Mouse (Mus musculus): ENCODE data around the gene Epo. TPM values are rescaled to one million over a fixed set of nuclear protein-coding genes. Genes with fewer than 3 reads are reported as not detected.

Epo gene
- not detected for polyA plus RNA-seq (2014; fragmentation: Illumina TruSeq; extraction: RNeasy Lipid Tissue Mini Kit (QIAGEN cat#74804); ENCODE audit: low read depth, low replicate concordance)

GRCm38 (mm10) chr5:137533117-137533827, at the start of gene Epo, which contains the start of gene Gnb2:
Gene Epo, minus strand, starts transcription at chr5:137533242.
Gene Gnb2, minus strand, starts transcription at chr5:137533510.

GRCm38 (mm10) chr5:137569665-137570064, 36.6 kb upstream of the Epo start, which contains the start of gene Tfr2:
Gene Tfr2, plus strand, starts transcription at chr5:137569840.

DNA sequence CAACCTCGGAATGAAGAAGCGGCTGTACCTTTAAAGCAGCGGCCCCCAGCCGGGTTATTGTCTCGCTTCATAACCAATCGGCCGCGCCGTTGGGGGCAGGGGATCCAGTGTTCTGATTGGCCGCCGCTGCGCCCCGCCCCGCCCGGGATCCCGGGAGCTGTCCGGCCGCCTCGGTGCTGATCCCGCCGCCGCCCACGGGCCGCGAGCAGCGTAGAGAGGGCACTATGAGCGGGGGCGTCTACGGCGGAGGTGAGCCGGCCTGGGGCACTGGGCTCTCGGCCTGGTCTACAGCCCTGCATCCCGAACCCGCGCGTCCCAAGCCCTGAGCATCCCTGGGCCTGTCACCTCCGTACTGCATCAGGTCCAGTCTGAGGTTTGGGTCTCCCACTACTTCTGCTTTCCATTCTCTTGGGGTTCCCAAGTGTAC, 20.4 kb upstream of the Epo start, which contains the start of gene Actl6b:
Gene Actl6b (plus strand): TSS at position 107 of the 427 bp plus-strand sequence.

GRCm38 (mm10) chr5:137518436-137518835, 14.6 kb downstream of the Epo start, which contains the start of gene Gigyf1:
Gene Gigyf1, plus strand, starts transcription at chr5:137518548.

GRCm38 (mm10) chr5:137501709-137502666, 31.1 kb downstream of the Epo start, which contains the start of gene Pop7:
Gene Pop7, minus strand, starts transcription at chr5:137502518.

GRCm38 (mm10) chr5:137476964-137477363, 56.1 kb downstream of the Epo start, which contains the start of gene Zan:
Gene Zan, minus strand, starts transcription at chr5:137477064.

Other genes starting within 250 kb of the Epo start
- gene Ache, start 245.7 kb downstream of the Epo start, polyA plus RNA-seq (2014; fragmentation: Illumina TruSeq; extraction: RNeasy Lipid Tissue Mini Kit (QIAGEN cat#74804); ENCODE audit: low read depth, low replicate concordance), result 0.17 TPM
- gene Ufsp1, start 238.6 kb downstream of the Epo start, polyA plus RNA-seq (2014; fragmentation: Illumina TruSeq; extraction: RNeasy Lipid Tissue Mini Kit (QIAGEN cat#74804); ENCODE audit: low read depth, low replicate concordance), result 5.9 TPM
- gene Srrt, start 225.6 kb downstream of the Epo start, polyA plus RNA-seq (2014; fragmentation: Illumina TruSeq; extraction: RNeasy Lipid Tissue Mini Kit (QIAGEN cat#74804); ENCODE audit: low read depth, low replicate concordance), result 25.4 TPM
- gene Trip6, start 218.8 kb downstream of the Epo start, polyA plus RNA-seq (2014; fragmentation: Illumina TruSeq; extraction: RNeasy Lipid Tissue Mini Kit (QIAGEN cat#74804); ENCODE audit: low read depth, low replicate concordance), result not detected
- gene Slc12a9, start 199.6 kb downstream of the Epo start, polyA plus RNA-seq (2014; fragmentation: Illumina TruSeq; extraction: RNeasy Lipid Tissue Mini Kit (QIAGEN cat#74804); ENCODE audit: low read depth, low replicate concordance), result not detected
- gene Ephb4, start 183.1 kb downstream of the Epo start, polyA plus RNA-seq (2014; fragmentation: Illumina TruSeq; extraction: RNeasy Lipid Tissue Mini Kit (QIAGEN cat#74804); ENCODE audit: low read depth, low replicate concordance), result 7.2 TPM
- gene Zan, start 56.2 kb downstream of the Epo start, polyA plus RNA-seq (2014; fragmentation: Illumina TruSeq; extraction: RNeasy Lipid Tissue Mini Kit (QIAGEN cat#74804); ENCODE audit: low read depth, low replicate concordance), result not detected
- gene Pop7, start 30.7 kb downstream of the Epo start, polyA plus RNA-seq (2014; fragmentation: Illumina TruSeq; extraction: RNeasy Lipid Tissue Mini Kit (QIAGEN cat#74804); ENCODE audit: low read depth, low replicate concordance), result not detected
- gene Gigyf1, start 14.7 kb downstream of the Epo start, polyA plus RNA-seq (2014; fragmentation: Illumina TruSeq; extraction: RNeasy Lipid Tissue Mini Kit (QIAGEN cat#74804); ENCODE audit: low read depth, low replicate concordance), result 2.2 TPM
- 1.2 TPM for gene Gnb2, start 268 bp upstream of the Epo start, polyA plus RNA-seq (2014; fragmentation: Illumina TruSeq; extraction: RNeasy Lipid Tissue Mini Kit (QIAGEN cat#74804); ENCODE audit: low read depth, low replicate concordance)
- gene Actl6b, start 20.3 kb upstream of the Epo start, polyA plus RNA-seq (2014; fragmentation: Illumina TruSeq; extraction: RNeasy Lipid Tissue Mini Kit (QIAGEN cat#74804); ENCODE audit: low read depth, low replicate concordance), result not detected
- gene Tfr2, start 36.6 kb upstream of the Epo start, polyA plus RNA-seq (2014; fragmentation: Illumina TruSeq; extraction: RNeasy Lipid Tissue Mini Kit (QIAGEN cat#74804); ENCODE audit: low read depth, low replicate concordance), result not detected
- gene Mospd3, start 67.8 kb upstream of the Epo start, polyA plus RNA-seq (2014; fragmentation: Illumina TruSeq; extraction: RNeasy Lipid Tissue Mini Kit (QIAGEN cat#74804); ENCODE audit: low read depth, low replicate concordance), result not detected
- gene Pcolce, start 80.5 kb upstream of the Epo start, polyA plus RNA-seq (2014; fragmentation: Illumina TruSeq; extraction: RNeasy Lipid Tissue Mini Kit (QIAGEN cat#74804); ENCODE audit: low read depth, low replicate concordance), result 63.9 TPM
- not detected for gene Fbxo24, start 95.8 kb upstream of the Epo start, polyA plus RNA-seq (2014; fragmentation: Illumina TruSeq; extraction: RNeasy Lipid Tissue Mini Kit (QIAGEN cat#74804); ENCODE audit: low read depth, low replicate concordance)
- 0.99 TPM for gene Lrch4, start 95.9 kb upstream of the Epo start, polyA plus RNA-seq (2014; fragmentation: Illumina TruSeq; extraction: RNeasy Lipid Tissue Mini Kit (QIAGEN cat#74804); ENCODE audit: low read depth, low replicate concordance)
- not detected for gene Gm20605, start 95.9 kb upstream of the Epo start, polyA plus RNA-seq (2014; fragmentation: Illumina TruSeq; extraction: RNeasy Lipid Tissue Mini Kit (QIAGEN cat#74804); ENCODE audit: low read depth, low replicate concordance)
- gene Sap25, start 108.1 kb upstream of the Epo start, polyA plus RNA-seq (2014; fragmentation: Illumina TruSeq; extraction: RNeasy Lipid Tissue Mini Kit (QIAGEN cat#74804); ENCODE audit: low read depth, low replicate concordance), result not detected
- 0.58 TPM for gene Irs3, start 112.5 kb upstream of the Epo start, polyA plus RNA-seq (2014; fragmentation: Illumina TruSeq; extraction: RNeasy Lipid Tissue Mini Kit (QIAGEN cat#74804); ENCODE audit: low read depth, low replicate concordance)
- gene Agfg2, start 151.5 kb upstream of the Epo start, polyA plus RNA-seq (2014; fragmentation: Illumina TruSeq; extraction: RNeasy Lipid Tissue Mini Kit (QIAGEN cat#74804); ENCODE audit: low read depth, low replicate concordance), result 12.5 TPM
- not detected for gene Nyap1, start 208.4 kb upstream of the Epo start, polyA plus RNA-seq (2014; fragmentation: Illumina TruSeq; extraction: RNeasy Lipid Tissue Mini Kit (QIAGEN cat#74804); ENCODE audit: low read depth, low replicate concordance)
- gene Tsc22d4, start 212.5 kb upstream of the Epo start, polyA plus RNA-seq (2014; fragmentation: Illumina TruSeq; extraction: RNeasy Lipid Tissue Mini Kit (QIAGEN cat#74804); ENCODE audit: low read depth, low replicate concordance), result 0.29 TPM
- not detected for gene Ppp1r35, start 245.6 kb upstream of the Epo start, polyA plus RNA-seq (2014; fragmentation: Illumina TruSeq; extraction: RNeasy Lipid Tissue Mini Kit (QIAGEN cat#74804); ENCODE audit: low read depth, low replicate concordance)

Data from adrenal gland, adult 10 weeks (tissue).